Mouse (Mus musculus) embryonic fibroblast, embryonic 13.5 days (primary cell): ENCODE results near the gene Smarca4.

Experiments used
- CTCF ChIP-seq: IDR thresholded peaks from 2 replicates; pipeline ENCODE4 v1.5.1; 2011; ENCODE audit warnings: mild to moderate bottlenecking, control low read depth, low read length, moderate library complexity, borderline replicate concordance; ENCODE audit not compliant: insufficient read depth
- POLR2A ChIP-seq: IDR thresholded peaks from 2 replicates; pipeline ENCODE4 v1.6.1; 2011; ENCODE audit warnings: low read depth, mild to moderate bottlenecking, control low read depth, low read length, moderate library complexity

- no peak for TF ChIP-seq CTCF
- TF ChIP-seq POLR2A = no peak
Observed at GRCm38 (mm10) chr9:21598198-21598597, 17.8 kb upstream of the Smarca4 start.
